Mouse (Mus musculus) testis, adult 2 months (tissue): Measurements from ENCODE around the gene Aldh1b1. TPM values are rescaled to one million over a fixed set of nuclear protein-coding genes. Genes with fewer than 3 reads are reported as not detected.
A peak's percentile ranks its signal among the peaks of the same experiment; 100 is the strongest.

Source experiments
- H3K27ac ChIP-seq: fragments of 200-500 bp; 2 replicates; pipeline ENCODE4 v1.5.1; 2012; ENCODE audit warnings: low read depth, low read length; ENCODE audit not compliant: control insufficient read depth, insufficient read depth
- H3K27me3 ChIP-seq: fragments of 200-500 bp; 2 replicates; pipeline ENCODE4 v1.6.1; 2012; ENCODE audit warnings: mild to moderate bottlenecking, low read length, moderate library complexity; ENCODE audit not compliant: control insufficient read depth, insufficient read depth
- H3K36me3 ChIP-seq: fragments of 200-500 bp; 2 replicates; pipeline ENCODE4 v1.6.1; 2012; ENCODE audit warnings: mild to moderate bottlenecking, low read length; ENCODE audit not compliant: control insufficient read depth, insufficient read depth
- H3K4me1 ChIP-seq: fragments of 200-500 bp; 2 replicates; pipeline ENCODE4 v1.6.1; 2012; ENCODE audit warnings: low read length; ENCODE audit not compliant: control insufficient read depth, insufficient read depth
- H3K4me3 ChIP-seq: fragments of 200-500 bp; 2 replicates; pipeline ENCODE4 v1.5.1; 2012; ENCODE audit warnings: low read depth, mild to moderate bottlenecking, low read length, moderate library complexity, mixed read lengths; ENCODE audit not compliant: control insufficient read depth
- CTCF ChIP-seq: fragments of 200-500 bp; IDR thresholded peaks from 2 replicates; pipeline ENCODE4 v1.5.1; 2012; ENCODE audit warnings: low read depth, mild to moderate bottlenecking, inconsistent platforms, low read length, moderate library complexity; ENCODE audit not compliant: control insufficient read depth, insufficient read depth, insufficient replicate concordance
- POLR2A ChIP-seq: fragments of 200-500 bp; IDR thresholded peaks from 2 replicates; pipeline ENCODE4 v1.6.1; 2012; ENCODE audit warnings: low read depth, mild to moderate bottlenecking, inconsistent platforms, low read length, moderate library complexity; ENCODE audit not compliant: control insufficient read depth
- polyA plus RNA-seq: library from polyadenylated mRNA; depleted of rRNA; stranded (reverse); fragments of >200 nt; gene quantifications from 2 replicates; pipeline ENCODE4 v1.2.3, GENCODE M21; 2012

The Aldh1b1 gene
- polyA plus RNA-seq, 1 experiment, result 9.8 TPM

DNA sequence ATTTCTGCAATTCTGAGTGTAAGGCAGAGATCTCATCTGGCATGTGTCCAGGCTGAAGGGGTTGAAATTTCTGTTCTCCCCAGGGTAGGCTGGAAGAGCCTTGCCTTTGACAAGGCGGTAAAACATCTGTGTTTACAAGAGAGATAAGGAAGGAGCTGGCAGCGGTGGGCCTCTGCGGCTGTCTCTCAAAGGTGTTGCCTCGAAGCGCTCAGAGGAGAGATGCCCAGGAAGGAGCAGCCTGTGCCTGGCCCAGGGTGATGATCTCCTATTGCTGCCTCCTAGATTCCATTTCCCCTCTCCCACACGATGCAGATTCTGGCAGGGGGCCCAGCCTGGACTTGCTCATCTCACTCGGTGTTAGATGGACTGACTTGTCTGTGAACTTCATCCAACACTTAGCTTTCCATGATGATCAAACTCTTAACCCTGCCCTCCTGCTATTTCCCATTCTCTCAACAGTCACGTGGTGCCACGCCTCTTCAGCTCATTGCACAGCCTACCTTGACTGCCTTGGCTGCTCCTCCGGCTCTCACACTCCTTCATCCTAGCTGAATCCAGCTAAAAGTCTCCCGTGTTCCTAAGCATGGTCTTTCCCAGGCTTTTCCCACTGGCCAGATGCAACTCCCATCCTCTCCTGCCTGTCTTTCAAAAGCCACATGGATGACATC, 30.8 kb upstream of the Aldh1b1 start:
- Histone ChIP-seq H3K27ac (no peak overlapping the region), H3K36me3 (no peaks in the 10 kb centered on the region), H3K4me3 (no peak overlapping the region), H3K4me1 (no peaks in the 10 kb centered on the region), H3K27me3 (no peaks in the 10 kb centered on the region)
- TF ChIP-seq CTCF (no peak), POLR2A (no peak)

DNA sequence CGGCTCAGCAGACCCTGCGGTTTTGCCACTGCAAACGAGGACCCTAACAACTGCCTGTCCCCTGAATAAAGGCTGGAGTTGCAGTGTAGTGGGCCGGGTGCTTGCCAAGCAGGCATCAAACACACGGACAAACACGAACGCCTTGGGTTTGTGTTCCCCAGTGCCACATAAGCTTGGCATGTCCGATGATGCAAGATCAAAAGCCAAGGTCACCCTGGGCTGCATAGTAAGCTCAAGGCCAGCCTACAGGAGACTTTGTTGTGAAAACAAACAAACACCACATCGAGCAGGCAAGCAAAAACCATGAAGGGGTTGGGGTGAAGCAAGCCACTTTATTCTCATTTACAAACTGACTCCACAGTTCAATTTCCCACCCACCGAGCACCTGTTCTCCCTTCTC, 29.7 kb upstream of the Aldh1b1 start:
- H3K36me3 ChIP-seq, result no peaks in the 10 kb centered on the region
- no peak overlapping the region for H3K27ac ChIP-seq
- H3K4me1 ChIP-seq, result no peaks in the 10 kb centered on the region
- no peaks in the 10 kb centered on the region for H3K27me3 ChIP-seq
- H3K4me3 ChIP-seq, result no peak overlapping the region
- TF ChIP-seq POLR2A (no peak), CTCF (no peak)

DNA sequence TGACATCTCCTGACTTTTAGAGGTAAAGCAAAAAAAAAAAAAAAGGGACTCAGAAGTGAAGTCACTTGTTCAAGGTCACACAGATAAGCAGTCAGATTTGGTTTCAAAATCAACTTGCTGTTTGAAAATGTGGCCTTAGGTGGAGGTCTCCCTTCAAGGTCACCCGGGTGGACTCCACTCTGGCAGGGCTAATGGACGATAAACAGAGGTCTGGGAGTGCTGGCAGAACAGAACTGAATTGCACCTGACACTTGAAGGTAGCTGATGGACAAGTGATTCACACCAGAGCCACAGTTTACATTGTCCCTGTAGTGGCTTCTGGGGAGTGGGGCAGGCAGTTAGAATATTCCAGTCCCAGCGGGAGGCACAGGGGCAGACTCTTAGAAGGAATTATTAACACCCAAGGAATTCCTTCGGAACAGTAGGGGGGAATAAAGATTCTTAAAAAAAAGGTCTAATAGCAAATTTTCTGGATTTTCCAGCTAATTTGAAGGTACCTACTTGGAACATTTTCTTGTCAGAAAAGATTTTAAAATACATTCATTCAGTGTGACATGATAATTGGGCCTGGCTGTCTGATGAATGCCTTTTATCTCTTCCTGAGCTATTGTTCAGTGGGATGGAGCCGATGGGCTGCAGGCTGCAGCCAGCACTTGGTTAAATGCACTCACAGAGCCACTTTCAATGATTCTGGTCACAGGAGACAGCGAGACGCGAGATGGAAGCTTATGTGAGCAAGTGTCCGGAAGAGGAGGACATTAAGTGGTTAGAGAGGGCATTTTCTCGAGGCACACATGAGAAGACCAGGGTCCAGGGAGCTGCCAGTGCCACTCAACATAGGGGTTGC, 28.8 kb upstream of the Aldh1b1 start:
- H3K4me1 ChIP-seq, result no peaks in the 10 kb centered on the region
- H3K27ac ChIP-seq, result no peak overlapping the region
- no peaks in the 10 kb centered on the region for H3K27me3 ChIP-seq
- no peaks in the 10 kb centered on the region for H3K36me3 ChIP-seq
- H3K4me3 ChIP-seq, result no peak overlapping the region
- TF ChIP-seq POLR2A, result no peak
- TF ChIP-seq CTCF, result no peak

DNA sequence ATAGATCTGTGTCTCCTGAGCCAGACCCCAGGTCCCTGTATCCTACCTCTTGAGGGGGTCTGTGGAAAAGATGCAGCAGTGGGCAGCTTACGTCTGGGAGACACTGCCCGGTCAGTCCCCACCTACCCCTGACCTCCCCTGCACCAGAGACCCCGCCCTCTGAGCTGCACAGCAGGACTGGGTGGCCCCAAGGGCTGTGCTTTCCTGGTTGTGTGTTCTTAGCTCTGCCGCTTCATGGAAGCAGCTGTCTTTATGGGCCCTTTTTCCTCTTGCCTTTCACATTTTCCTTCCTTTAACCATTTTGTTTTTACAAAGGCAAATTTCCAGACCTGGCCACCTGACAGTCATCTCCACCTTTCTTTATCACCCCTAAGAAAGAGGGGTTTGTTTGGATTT, 28.2 kb upstream of the Aldh1b1 start:
- Histone ChIP-seq H3K4me1 (no peaks in the 10 kb centered on the region), H3K27me3 (no peaks in the 10 kb centered on the region), H3K27ac (no peak overlapping the region), H3K36me3 (no peaks in the 10 kb centered on the region), H3K4me3 (no peak overlapping the region)
- TF ChIP-seq CTCF (no peak), POLR2A (no peak)

DNA sequence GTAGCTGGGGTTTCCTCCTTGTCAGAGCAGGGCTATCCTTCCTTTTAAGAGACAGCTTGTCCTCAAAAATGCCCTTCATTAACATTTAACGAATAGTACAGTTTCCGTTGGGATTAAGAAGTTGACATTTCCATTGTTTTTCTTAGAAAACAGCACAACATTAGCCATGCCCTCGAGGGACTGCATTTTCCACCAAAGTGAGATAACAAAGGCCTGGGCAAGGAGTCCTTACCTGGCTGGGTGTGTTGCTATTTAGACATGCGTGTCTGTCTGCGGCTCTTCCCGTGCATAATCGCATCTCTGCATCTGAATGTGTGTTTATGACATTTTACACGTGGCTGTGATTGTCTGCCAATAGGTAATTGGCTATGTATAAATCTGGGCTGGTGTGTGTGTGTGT, 27.6 kb upstream of the Aldh1b1 start:
- H3K27me3 ChIP-seq, result no peaks in the 10 kb centered on the region

DNA sequence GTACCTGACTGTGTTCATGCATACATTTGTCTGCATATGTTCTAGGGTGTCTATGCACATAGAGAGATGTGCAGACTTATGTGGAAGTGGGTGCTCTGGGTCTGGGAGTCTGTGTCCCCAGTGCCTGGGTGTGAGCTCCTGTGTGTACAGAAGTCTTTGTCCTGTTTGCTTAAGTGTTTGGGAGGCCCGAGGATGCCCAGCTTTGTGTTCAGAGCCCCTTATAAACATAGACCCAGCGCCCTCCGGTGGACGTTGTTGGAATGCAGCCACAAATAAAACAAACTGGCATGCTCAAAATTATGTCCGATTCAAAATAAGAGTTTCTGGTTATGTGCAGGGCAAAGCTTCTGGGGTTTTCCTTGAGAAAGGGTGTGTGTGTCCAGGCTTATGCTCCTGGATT, 27.2 kb upstream of the Aldh1b1 start:
- TF ChIP-seq POLR2A, result no peak
- TF ChIP-seq CTCF, result peak; percentile 40; the same call in 1 of the 2 replicates
- Histone ChIP-seq H3K4me3 (no peak overlapping the region), H3K27me3 (no peaks in the 10 kb centered on the region), H3K36me3 (no peaks in the 10 kb centered on the region), H3K27ac (no peak overlapping the region), H3K4me1 (no peaks in the 10 kb centered on the region)

More for the DNA sequence above, 27.6 kb upstream of the Aldh1b1 start:
- no peak overlapping the region for H3K4me3 ChIP-seq
- no peak overlapping the region for H3K27ac ChIP-seq
- H3K36me3 ChIP-seq, result no peaks in the 10 kb centered on the region
- no peaks in the 10 kb centered on the region for H3K4me1 ChIP-seq
- TF ChIP-seq POLR2A (no peak), CTCF (no peak)

DNA sequence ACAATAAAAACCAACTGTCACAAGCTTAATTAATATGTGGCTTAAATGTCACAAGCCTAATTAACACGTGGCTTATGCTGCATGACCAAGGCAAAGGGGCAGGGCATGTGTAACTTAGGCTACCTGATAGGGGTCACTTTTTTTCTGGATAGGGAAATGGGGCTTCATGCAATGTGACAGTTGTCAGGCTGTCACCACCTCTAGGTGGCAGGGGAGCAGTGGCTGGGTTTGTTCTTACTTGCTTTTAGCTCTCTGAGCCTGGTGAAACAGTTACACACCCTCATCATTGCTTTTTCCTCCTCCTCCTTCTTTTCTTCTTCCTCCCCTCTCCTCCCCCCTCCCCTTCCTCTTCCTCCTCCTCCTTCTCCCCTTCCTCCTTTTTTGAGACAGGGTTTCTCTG, 15.2 kb upstream of the Aldh1b1 start:
- Histone ChIP-seq H3K4me3 (no peak overlapping the region), H3K27me3 (no peaks in the 10 kb centered on the region), H3K4me1 (no peaks in the 10 kb centered on the region; the same call in 1 of the 2 replicates), H3K27ac (no peak overlapping the region), H3K36me3 (no peaks in the 10 kb centered on the region)
- no peak for TF ChIP-seq POLR2A
- no peak for TF ChIP-seq CTCF
